Mouse (Mus musculus) lung, embryonic 14.5 days (tissue): ENCODE results near the gene Unc79. TPM values are rescaled to one million over a fixed set of nuclear protein-coding genes. Genes with fewer than 3 reads are reported as not detected.
A peak's percentile ranks its signal among the peaks of the same experiment; 100 is the strongest.

Experiments used
- ATAC-seq: fragments of 200-750 bp; cut with Nextera tagmentation; 2 replicates; pipeline ENCODE4 v1.8.0; 2017; ENCODE audit warnings: mild to moderate bottlenecking, moderate TSS enrichment, moderate library complexity; ENCODE audit not compliant: insufficient read depth
- DNase-seq: peaks from one replicate; pipeline ENCODE4 v3.0.0-alpha.2; 2015
- H3K27ac ChIP-seq: fragments of 300-500 bp; sonication (generic); 2 replicates; pipeline ENCODE4 v1.5.1; 2014; ENCODE audit warnings: low read depth, mild to moderate bottlenecking, moderate library complexity
- H3K27me3 ChIP-seq: fragments of 300-500 bp; sonication (generic); 2 replicates; pipeline ENCODE4 v1.6.1; 2014; ENCODE audit warnings: low read length, control low read depth; ENCODE audit not compliant: insufficient read depth
- H3K36me3 ChIP-seq: fragments of 300-500 bp; sonication (generic); 2 replicates; pipeline ENCODE4 v1.6.1; 2014; ENCODE audit warnings: control low read depth; ENCODE audit not compliant: insufficient read depth
- H3K4me1 ChIP-seq: fragments of 300-500 bp; sonication (generic); 2 replicates; pipeline ENCODE4 v1.6.1; 2014; ENCODE audit warnings: antibody characterized with exemption, control low read depth; ENCODE audit not compliant: insufficient read depth
- H3K4me2 ChIP-seq: fragments of 300-500 bp; sonication (generic); 2 replicates; pipeline ENCODE4 v1.6.1; 2014; ENCODE audit warnings: mild to moderate bottlenecking
- H3K4me3 ChIP-seq: fragments of 300-500 bp; sonication (generic); 2 replicates; pipeline ENCODE4 v1.5.1; 2014; ENCODE audit warnings: low read depth, low read length
- H3K9ac ChIP-seq: fragments of 300-500 bp; sonication (generic); 2 replicates; pipeline ENCODE4 v1.6.1; 2014
- H3K9me3 ChIP-seq: fragments of 300-500 bp; sonication (generic); 2 replicates; pipeline ENCODE4 v1.6.1; 2016; ENCODE audit warnings: low read depth, low read length, control low read depth
- CTCF ChIP-seq: IDR thresholded peaks from 2 replicates; pipeline ENCODE4 v1.5.1; 2016; ENCODE audit warnings: antibody characterized with exemption, low read depth
- WGBS: fragments of 180-500 bp; shearing (Covaris S2); extraction: QIAGEN DNeasy Blood & Tissue Kit; methylation state at CpG from one replicate; pipeline ENCODE4 v1.1.7; 2014; 5-methylcytosine and 5-hydroxymethylcytosine counted together
- polyA plus RNA-seq: library from polyadenylated mRNA; unstranded; fragments of >200 nt; fragmentation: Nextera tagmentation; extraction: Ambion mirVana; gene quantifications from 2 replicates; pipeline ENCODE4 v1.2.1, GENCODE M21; 2014

The Unc79 gene
- polyA plus RNA-seq, 1 experiment from 2014 or later, result 0.09 TPM

DNA sequence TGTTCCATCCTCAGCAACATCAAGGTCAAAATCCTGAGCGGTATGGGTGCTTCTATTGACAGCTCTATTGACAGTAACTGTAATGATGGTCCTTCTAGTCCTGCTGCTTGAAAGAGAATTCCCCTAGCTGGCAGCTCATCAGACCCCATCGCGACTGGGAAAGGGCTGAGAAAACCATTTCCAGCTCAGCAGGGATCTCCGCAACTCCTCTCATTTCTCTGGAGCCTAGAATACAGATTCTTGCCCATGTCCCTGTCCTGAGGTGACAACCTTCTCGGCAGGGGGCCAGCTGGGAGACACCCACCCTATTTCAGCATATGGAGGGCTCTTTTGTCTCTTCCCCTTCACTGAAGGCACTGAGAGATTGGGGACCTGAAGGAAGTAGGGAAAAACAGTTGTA lies 244.3 kb downstream of the Unc79 start:
- no peak for ATAC-seq
- no peak for TF ChIP-seq CTCF

DNA sequence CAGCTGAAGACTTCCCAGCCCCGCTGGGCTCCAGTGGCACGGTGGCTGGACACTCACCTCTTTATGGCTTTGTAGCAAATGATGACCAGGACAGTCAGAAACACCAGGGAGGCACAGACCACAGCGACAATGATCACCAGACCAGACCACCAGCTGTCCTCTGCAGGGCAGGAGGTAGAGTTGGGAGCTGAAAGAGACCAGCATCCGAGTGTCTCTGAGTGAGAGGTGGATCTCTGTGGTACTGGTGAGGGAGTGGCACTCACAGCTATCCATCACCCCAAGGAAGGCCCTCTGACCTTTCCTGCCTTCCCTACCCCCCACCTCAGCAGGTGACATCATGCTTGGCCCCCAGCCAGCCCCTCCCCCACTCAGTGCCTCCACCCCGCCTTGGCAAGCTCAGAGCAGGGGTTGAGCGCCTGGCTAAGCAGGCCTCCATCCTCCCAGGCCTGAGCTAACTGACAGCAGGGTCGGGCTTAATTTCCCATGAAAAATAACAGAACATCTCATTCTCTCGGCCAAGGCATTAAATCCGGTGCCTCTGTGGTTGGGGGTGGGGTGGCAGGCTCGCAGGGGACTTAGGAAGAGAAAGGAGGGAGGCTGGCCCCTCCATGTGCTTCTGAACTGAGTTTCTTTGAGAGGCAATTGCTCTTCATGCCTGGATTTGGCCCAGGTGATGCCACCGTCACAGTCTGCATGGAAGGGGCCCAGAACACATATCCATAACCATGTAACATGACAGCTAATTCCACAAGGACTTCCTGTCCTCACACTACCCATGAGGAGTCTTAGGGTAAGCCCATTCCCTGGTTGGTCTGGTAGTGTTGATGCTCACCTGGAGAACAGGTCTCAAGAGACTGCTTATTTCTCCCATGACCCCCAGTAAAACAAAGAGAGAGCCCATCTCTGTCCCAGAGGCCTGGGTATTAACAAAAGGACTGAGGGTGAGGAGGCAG lies 254.2 kb downstream of the Unc79 start:
- no peak overlapping the region for H3K4me2 ChIP-seq
- no peak for DNase-seq
- no peaks in the 10 kb centered on the region for H3K4me1 ChIP-seq
- H3K27ac ChIP-seq, result no peak overlapping the region
- no peaks in the 10 kb centered on the region for H3K27me3 ChIP-seq
- H3K4me3 ChIP-seq, result no peak overlapping the region
- H3K9me3 ChIP-seq, result no peaks in the 10 kb centered on the region
- TF ChIP-seq CTCF, result no peak
- no peak overlapping the region for H3K9ac ChIP-seq
- no peaks in the 10 kb centered on the region for H3K36me3 ChIP-seq
- ATAC-seq, result no peak
- WGBS, result 26% methylated on average over 11 of the region's 11 CpGs

More for the DNA sequence above, 244.3 kb downstream of the Unc79 start:
- 38% methylated on average over 5 of the region's 5 CpGs for WGBS
- Histone ChIP-seq H3K27ac (no peak overlapping the region), H3K9ac (no peak overlapping the region), H3K4me3 (no peak overlapping the region), H3K9me3 (no peaks in the 10 kb centered on the region), H3K27me3 (no peaks in the 10 kb centered on the region), H3K4me1 (no peaks in the 10 kb centered on the region), H3K4me2 (no peak overlapping the region), H3K36me3 (no peaks in the 10 kb centered on the region)
- no peak for DNase-seq

DNA sequence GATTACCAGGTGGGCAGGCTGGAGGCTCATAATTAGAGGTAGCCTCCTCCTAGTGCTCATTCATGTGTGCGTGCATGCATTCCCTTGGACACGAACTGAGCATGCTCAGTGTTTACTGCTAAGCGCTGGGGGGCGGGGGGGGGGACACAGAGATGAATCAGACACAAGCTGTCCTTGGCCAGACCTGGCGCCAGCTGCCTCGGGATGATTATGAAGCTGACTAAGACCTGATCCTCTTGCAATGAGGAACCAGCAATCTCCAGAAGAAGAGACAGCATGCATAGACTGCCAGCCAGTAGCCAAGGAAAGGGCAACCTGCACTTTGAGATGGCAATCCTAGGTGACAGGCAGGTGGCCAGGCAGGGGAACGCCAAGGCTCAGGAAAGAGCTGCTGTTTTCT lies 256.9 kb downstream of the Unc79 start:
- no peaks in the 10 kb centered on the region for H3K9me3 ChIP-seq
- no peak overlapping the region for H3K27ac ChIP-seq
- no peaks in the 10 kb centered on the region for H3K27me3 ChIP-seq
- no peak for DNase-seq
- H3K36me3 ChIP-seq, result no peaks in the 10 kb centered on the region
- no peaks in the 10 kb centered on the region for H3K4me1 ChIP-seq
- WGBS, result 72% methylated on average over 7 of the region's 7 CpGs
- H3K4me3 ChIP-seq, result no peak overlapping the region
- no peak overlapping the region for H3K9ac ChIP-seq
- no peak for TF ChIP-seq CTCF
- no peak overlapping the region for H3K4me2 ChIP-seq
- ATAC-seq, result no peak

DNA sequence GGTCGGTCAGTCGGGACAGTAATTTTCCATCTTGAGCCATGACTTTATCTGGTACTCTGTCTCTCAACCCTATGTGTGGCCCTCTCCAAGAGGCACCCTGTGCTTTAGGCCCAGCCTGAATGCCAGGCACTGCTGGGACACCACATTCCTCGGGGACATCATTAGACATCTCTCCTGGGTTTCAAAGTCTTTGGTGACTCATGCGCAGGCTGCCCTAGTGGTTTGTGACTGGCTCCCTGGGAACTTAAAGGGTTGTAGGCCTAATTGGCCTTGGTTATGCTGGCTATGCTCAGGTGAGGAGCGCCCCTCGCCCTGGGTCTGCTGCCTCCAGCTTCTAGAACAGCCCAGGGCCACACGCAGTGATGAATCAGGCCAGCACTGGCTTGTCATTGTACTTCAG lies 260.9 kb downstream of the Unc79 start:
- H3K36me3 ChIP-seq, result no peaks in the 10 kb centered on the region
- TF ChIP-seq CTCF, result no peak
- H3K27ac ChIP-seq, result no peak overlapping the region
- no peak overlapping the region for H3K4me3 ChIP-seq
- H3K9ac ChIP-seq, result no peak overlapping the region
- no peak for DNase-seq
- ATAC-seq, result no peak
- peaks cover 2% of the 10 kb centered on the region; the same call in 1 of the 2 replicates for H3K4me1 ChIP-seq
- no peaks in the 10 kb centered on the region for H3K9me3 ChIP-seq
- no peak overlapping the region for H3K4me2 ChIP-seq
- 85% methylated on average over 7 of the region's 7 CpGs for WGBS
- H3K27me3 ChIP-seq, result no peaks in the 10 kb centered on the region

DNA sequence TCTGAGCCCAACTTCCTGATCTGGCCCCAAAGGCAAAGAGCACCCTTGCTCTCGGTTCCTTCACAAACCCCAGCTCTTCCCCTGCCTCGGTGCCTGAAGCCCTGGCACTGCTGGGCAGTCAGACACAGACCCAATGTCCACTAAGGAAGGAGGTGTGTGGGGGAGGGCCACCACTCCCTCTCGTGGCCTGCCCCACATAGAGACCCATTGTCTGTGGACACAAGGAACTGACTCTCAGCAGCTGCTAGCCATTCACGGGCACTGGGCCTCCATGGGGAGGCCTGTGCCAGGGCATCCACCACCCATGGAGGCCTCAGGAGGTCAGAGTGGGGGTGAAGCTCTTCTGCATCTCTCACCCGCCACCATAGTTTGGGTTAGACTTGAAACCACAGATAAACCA lies 262.4 kb downstream of the Unc79 start:
- Histone ChIP-seq H3K27me3 (no peaks in the 10 kb centered on the region), H3K4me3 (no peak overlapping the region), H3K36me3 (no peaks in the 10 kb centered on the region), H3K27ac (no peak overlapping the region), H3K9ac (no peak overlapping the region), H3K4me2 (no peak overlapping the region), H3K4me1 (peaks cover 4% of the 10 kb centered on the region; the same call in 1 of the 2 replicates), H3K9me3 (no peaks in the 10 kb centered on the region)
- no peak for DNase-seq
- WGBS, result 57% methylated on average over 5 of the region's 5 CpGs
- no peak for ATAC-seq
- no peak for TF ChIP-seq CTCF

DNA sequence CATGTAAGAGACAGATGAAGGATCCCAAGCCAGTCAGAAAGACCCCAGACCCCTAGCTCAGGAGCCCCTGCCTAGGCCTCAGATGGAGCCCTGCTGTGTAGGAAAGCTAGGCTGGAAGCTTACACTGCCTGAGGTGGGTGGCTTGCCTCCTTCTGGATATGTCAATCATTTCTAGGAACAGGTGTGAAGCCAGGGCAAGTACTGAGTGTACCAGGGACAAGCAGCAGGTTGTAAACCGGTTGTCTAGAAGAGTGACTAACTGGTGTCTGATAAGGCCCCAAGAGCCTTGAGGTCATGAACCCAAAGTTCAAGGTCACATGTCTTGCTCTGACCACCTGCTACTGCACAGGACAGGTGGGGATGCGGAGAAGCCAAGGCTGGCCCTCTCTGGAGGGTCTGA lies 264.9 kb downstream of the Unc79 start:
- no peak overlapping the region for H3K4me3 ChIP-seq
- no peak for DNase-seq
- no peak overlapping the region for H3K27ac ChIP-seq
- ATAC-seq, result no peak
- no peaks in the 10 kb centered on the region for H3K9me3 ChIP-seq
- H3K4me2 ChIP-seq, result no peak overlapping the region
- H3K36me3 ChIP-seq, result no peaks in the 10 kb centered on the region
- H3K27me3 ChIP-seq, result no peaks in the 10 kb centered on the region
- TF ChIP-seq CTCF, result no peak
- no peak overlapping the region for H3K9ac ChIP-seq
- peaks cover 4% of the 10 kb centered on the region; the same call in 1 of the 2 replicates for H3K4me1 ChIP-seq
- 82% methylated on average over 2 of the region's 2 CpGs for WGBS

DNA sequence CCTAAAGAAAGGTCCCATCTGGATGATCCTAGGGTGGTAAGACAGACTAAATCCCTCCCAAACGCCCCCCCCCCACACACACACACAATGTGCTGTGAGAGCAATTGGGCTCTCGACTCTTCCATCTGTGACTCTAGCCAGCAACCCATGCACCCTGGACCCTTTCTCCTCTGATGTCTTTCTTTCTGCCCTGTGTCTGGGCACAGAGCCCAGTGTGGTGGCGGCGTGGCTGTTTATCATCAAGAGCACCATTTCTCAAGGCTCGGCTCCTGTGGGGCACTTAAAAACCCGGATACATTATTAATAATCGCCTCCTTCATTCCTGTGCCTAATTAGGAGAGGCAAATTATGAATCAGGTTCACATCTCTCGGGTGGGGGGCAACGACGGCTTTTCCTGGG lies 265.6 kb downstream of the Unc79 start:
- Histone ChIP-seq H3K27ac (no peak overlapping the region), H3K4me1 (peaks cover 4% of the 10 kb centered on the region; the same call in 1 of the 2 replicates), H3K4me3 (no peak overlapping the region), H3K4me2 (no peak overlapping the region), H3K27me3 (no peaks in the 10 kb centered on the region), H3K9me3 (no peaks in the 10 kb centered on the region), H3K9ac (no peak overlapping the region), H3K36me3 (no peaks in the 10 kb centered on the region)
- ATAC-seq (peak; percentile 83), DNase-seq (peak; percentile 76)
- WGBS, result 20% methylated on average over 10 of the region's 10 CpGs
- TF ChIP-seq CTCF, result no peak
